32 mouse cellular contexts compared by ENCODE assay signal in genomic region chr9:22486211-22486610, GRCm38 (mm10). TPM values are rescaled to one million over a fixed set of nuclear protein-coding genes. Genes with fewer than 3 reads are reported as not detected.
A peak's percentile ranks its signal among the peaks of the same experiment; 100 is the strongest.
DNase-seq lines count a peak whose midpoint lies in the region; ATAC-seq and TF ChIP-seq lines count a peak whose summit lies in the region.
"Had no signal": no experiment of that assay in that cellular context is flagged by ENCODE, and none has a peak within 500 bp of the region (broad histone marks: within the 10 kb centered on the region; RNA-seq: fewer than 3 reads in every experiment).

No protein-coding gene starts in this region.

- H3K4me2 ChIP-seq in lung, postnatal 0 days (replicated peaks; ENCODE audit: low read depth, low read length): no peak overlapping the region
- H3K4me2 ChIP-seq: heart, embryonic 13.5 days; hindbrain, embryonic 15.5 days; intestine, embryonic 15.5 days had no signal

- no peaks in the 10 kb centered on the region for H3K4me1 ChIP-seq in lung, postnatal 0 days (ENCODE audit: insufficient read depth, low read depth, low read length)
- H3K4me1 ChIP-seq: heart, embryonic 13.5 days; hindbrain, embryonic 15.5 days had no signal

- no peak for TF ChIP-seq CTCF in lung, postnatal 0 days (IDR thresholded peaks at IDR 0.05)

- H3K27me3 ChIP-seq in lung, postnatal 0 days (replicated peaks; ENCODE audit: insufficient read depth, low read length): no peaks in the 10 kb centered on the region
- H3K27me3 ChIP-seq: heart, embryonic 13.5 days; hindbrain, embryonic 15.5 days; intestine, embryonic 15.5 days; Patski had no signal

- no peak for TF ChIP-seq EP300 in lung, postnatal 0 days (IDR thresholded peaks at IDR 0.05)

- no peak overlapping the region for H3K4me3 ChIP-seq in lung, postnatal 0 days (ENCODE audit: low read depth, low read length)
- H3K4me3 ChIP-seq: heart, embryonic 13.5 days; hindbrain, embryonic 15.5 days; intestine, embryonic 15.5 days had no signal

- no peaks in the 10 kb centered on the region for H3K9me3 ChIP-seq in lung, postnatal 0 days (ENCODE audit: low read length)
- H3K9me3 ChIP-seq: G1E; heart, embryonic 13.5 days; hindbrain, embryonic 15.5 days; intestine, embryonic 15.5 days had no signal

- no peak for ATAC-seq in lung, postnatal 0 days
- ATAC-seq in erythroid progenitor cell, adult 5-6 weeks (replicated peaks; ENCODE audit: low FRiP score, poor library complexity, severe bottlenecking): no peak
- ATAC-seq: activated CD4-positive, CD25-positive, alpha-beta regulatory T cell, adult 4 months; forebrain, embryonic 14.5 days; intestine, embryonic 15.5 days; Patski had no signal

- no peak overlapping the region for H3K27ac ChIP-seq in lung, postnatal 0 days (ENCODE audit: low read length)
- H3K27ac ChIP-seq: heart, embryonic 13.5 days; hindbrain, embryonic 15.5 days; intestine, embryonic 15.5 days had no signal

- H3K36me3 ChIP-seq in lung, postnatal 0 days (ENCODE audit: insufficient read depth, low read length): no peaks in the 10 kb centered on the region
- H3K36me3 ChIP-seq: heart, embryonic 13.5 days; hindbrain, embryonic 15.5 days; intestine, embryonic 15.5 days had no signal

- 70% methylated on average over 7 of the region's 7 CpGs for WGBS in lung, postnatal 0 days

- peak; percentile 28 for DNase-seq in lung, postnatal 36 days
- no peak for DNase-seq in lung, postnatal 0 days (ENCODE audit: low spot score)
- peak; percentile 21 for DNase-seq in 3T3-L1 (ENCODE audit: low read depth, low spot score)
- peak; percentile 49 for DNase-seq in ES-CJ7 (ENCODE audit: low read depth, low spot score)
- peak; percentile 72 for DNase-seq in ZHBTc4 (ENCODE audit: low read depth, low spot score)
- DNase-seq in retina, postnatal 1 day: no peak
- DNase-seq in neural tube, embryonic 10.5 days (ENCODE audit: extremely low spot score, low spot score): no peak
- DNase-seq: adrenal gland, adult 8-10 months; adrenal gland, postnatal 25 days; cerebellum, adult 18-20 months; cerebellum, adult 9-10 months; cerebellum, postnatal 14 days; gastrocnemius, postnatal 25 days; heart, adult 18-20 months; heart, postnatal 14 days; heart, postnatal 4 days; kidney, adult 11 months had no signal

- no peak overlapping the region for H3K9ac ChIP-seq in lung, postnatal 0 days (replicated peaks; ENCODE audit: low read depth)
- H3K9ac ChIP-seq: heart, embryonic 13.5 days; hindbrain, embryonic 15.5 days; intestine, embryonic 15.5 days had no signal

RNA-seq across cellular contexts. Expression of gene Bbs9, which starts 10.7 kb away (rescaled TPM):
- 7.1 and 11.2 TPM in 2 replicates for polyA plus RNA-seq in lung, postnatal 0 days (2015; fragmentation: Nextera tagmentation; extraction: Ambion mirVana)
- 6.7 and 14.4 TPM in 2 replicates for total RNA-seq in erythroid progenitor cell, adult 5-6 weeks (2015; ENCODE audit: low replicate concordance)
- total RNA-seq in erythroid progenitor cell, adult 5-6 weeks (2017; ENCODE audit: low replicate concordance): 7.2 and 9.8 TPM in 2 replicates

RNA-seq across cellular contexts. Expression of gene Rp9, which starts 16.7 kb away (rescaled TPM):
- polyA plus RNA-seq in lung, postnatal 0 days (2015; fragmentation: Nextera tagmentation; extraction: Ambion mirVana): 67.6 and 68.1 TPM in 2 replicates
- total RNA-seq in erythroid progenitor cell, adult 5-6 weeks (2015; ENCODE audit: low replicate concordance): 41.8 and 71.3 TPM in 2 replicates
- total RNA-seq in erythroid progenitor cell, adult 5-6 weeks (2017; ENCODE audit: low replicate concordance): 16.9 and 65.2 TPM in 2 replicates

RNA-seq across cellular contexts. Expression of gene Gm17545, which starts 32.1 kb away (rescaled TPM):
- polyA plus RNA-seq in lung, postnatal 0 days (2015; fragmentation: Nextera tagmentation; extraction: Ambion mirVana): not detected in 2 replicates
- total RNA-seq in erythroid progenitor cell, adult 5-6 weeks (2015; ENCODE audit: low replicate concordance): not detected in 2 replicates
- not detected in 2 replicates for total RNA-seq in erythroid progenitor cell, adult 5-6 weeks (2017; ENCODE audit: low replicate concordance)
- total RNA-seq: adrenal gland, adult 8-10 months; adrenal gland, postnatal 25 days; G1E; gastrocnemius, adult 8-10 months; gastrocnemius, postnatal 25 days; heart, adult 18-20 months; heart, postnatal 14 days; heart, postnatal 4 days had no signal
- polyA plus RNA-seq: activated CD4-positive, CD25-positive, alpha-beta regulatory T cell, adult 4 months; embryonic facial prominence, embryonic 11.5 days; embryonic facial prominence, embryonic 14.5 days; forebrain, embryonic 11.5 days; forebrain, embryonic 14.5 days; G1E; gonadal fat pad, adult 2 months; heart, embryonic 13.5 days; heart, embryonic 16.5 days; hindbrain, embryonic 11.5 days; hindbrain, embryonic 15.5 days; intestine, embryonic 15.5 days; Patski had no signal

Comparison
In these comparisons a context has a peak if more than half of its experiments do, and no peak if none do; other contexts are left out.
1. DNase-seq: peak in lung, postnatal 36 days (single experiment), 3T3-L1 (single experiment), ES-CJ7 (single experiment) and ZHBTc4 (single experiment); none in lung, postnatal 0 days (single experiment), retina, postnatal 1 day (single experiment) and neural tube, embryonic 10.5 days (single experiment).